Mouse (Mus musculus) brain, embryonic 14.5 days (tissue): ENCODE measurements around the gene Snrpe. TPM values are rescaled to one million over a fixed set of nuclear protein-coding genes. Genes with fewer than 3 reads are reported as not detected.
A peak's percentile ranks its signal among the peaks of the same experiment; 100 is the strongest.

Experiments used
- DNase-seq: peaks from one replicate; pipeline ENCODE4 v3.0.0-alpha.2; 2011; ENCODE audit warnings: low read depth
- CTCF ChIP-seq: fragments of 200-500 bp; IDR thresholded peaks from 2 replicates; pipeline ENCODE4 v1.5.1; 2012; ENCODE audit warnings: inconsistent platforms, mild to moderate bottlenecking, moderate library complexity, borderline replicate concordance; ENCODE audit not compliant: insufficient read depth, insufficient read length; ENCODE audit errors: extremely low read depth
- POLR2A ChIP-seq: fragments of 200-500 bp; IDR thresholded peaks from 2 replicates; pipeline ENCODE4 v1.6.1; 2012; ENCODE audit warnings: mild to moderate bottlenecking, inconsistent platforms, borderline replicate concordance; ENCODE audit not compliant: poor library complexity, insufficient read depth, insufficient read length, severe bottlenecking; ENCODE audit errors: extremely low read depth
- polyA plus RNA-seq: library from polyadenylated mRNA; depleted of rRNA; stranded (reverse); fragments of >200 nt; gene quantifications from 2 replicates; pipeline ENCODE4 v1.2.3, GENCODE M21; 2012; rRNA removed

Gene Snrpe
- 333 and 429 TPM in 2 replicates for polyA plus RNA-seq

DNA sequence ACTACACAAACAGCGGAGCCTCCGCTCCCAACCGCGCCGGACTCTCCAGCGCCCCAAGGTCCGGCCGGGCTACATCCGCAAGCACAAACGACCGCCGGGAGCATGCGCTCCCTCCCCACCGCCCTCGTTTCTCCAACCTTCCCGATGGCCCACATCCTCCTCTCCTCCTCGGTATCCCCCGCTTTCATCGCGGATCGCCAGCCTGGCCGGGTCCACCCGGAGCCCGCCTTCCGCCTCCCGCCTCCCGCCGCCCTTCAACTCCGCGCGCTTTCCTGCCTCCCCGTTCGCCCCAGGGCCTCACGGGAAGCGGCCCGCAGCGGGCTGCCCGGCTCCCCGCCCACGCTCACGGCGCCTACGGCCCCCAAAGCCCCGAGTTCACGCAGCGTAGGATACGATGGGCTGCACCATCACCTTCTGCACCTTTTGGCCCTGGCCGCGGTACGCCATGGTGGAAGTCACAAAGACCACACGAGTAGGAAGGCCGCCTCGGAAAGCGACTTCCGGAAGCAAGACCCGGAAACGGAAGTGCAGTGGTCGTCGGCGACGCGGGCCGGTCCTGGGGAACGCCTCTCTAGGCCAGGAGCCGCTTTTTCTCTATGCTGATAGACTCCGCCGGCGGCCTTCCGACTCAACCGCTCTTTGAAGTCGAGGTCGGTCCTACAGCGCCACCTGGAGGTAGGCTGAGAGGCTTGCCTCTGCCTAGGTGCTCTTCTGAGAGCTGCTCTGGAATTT lies at the start of gene Snrpe:
TSS of gene Snrpe (minus strand) at position 521 of the 732 bp plus-strand sequence.
- TF ChIP-seq CTCF (peak; percentile 99), POLR2A (peak; percentile 29; the same call in 1 of the 2 replicates)

GRCm38 (mm10) chr1:133658878-133659277 lies 48.8 kb upstream of the Snrpe start:
- DNase-seq: no peak

More for the DNA sequence above, at the start of gene Snrpe:
- peak; percentile 100 for DNase-seq

DNA sequence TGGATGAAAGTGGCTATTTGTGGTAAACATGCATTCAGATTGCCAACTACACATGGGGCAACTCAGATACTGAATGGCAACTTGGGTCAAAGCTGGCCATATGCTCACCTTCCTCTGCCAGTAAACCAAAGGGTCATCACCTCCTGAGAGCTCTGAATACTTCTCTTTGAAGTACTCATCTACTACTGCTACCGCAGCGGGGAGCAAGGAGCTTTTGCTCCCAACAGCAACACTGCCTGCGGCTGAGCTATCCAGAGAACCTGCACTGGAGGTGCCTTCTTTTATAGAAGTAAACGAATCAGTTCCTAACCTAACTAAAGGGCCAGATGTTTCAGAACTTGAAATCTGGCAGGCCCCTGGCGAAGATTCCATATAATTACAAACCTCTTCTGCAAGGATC lies 46.7 kb upstream of the Snrpe start:
- no peak for DNase-seq
- TF ChIP-seq POLR2A (no peak), CTCF (no peak)

More at GRCm38 (mm10) chr1:133658878-133659277, 48.8 kb upstream of the Snrpe start:
- no peak for TF ChIP-seq CTCF
- no peak for TF ChIP-seq POLR2A

- no peak for DNase-seq
- TF ChIP-seq POLR2A: no peak
- no peak for TF ChIP-seq CTCF
Measured at GRCm38 (mm10) chr1:133653033-133653432, 42.9 kb upstream of the Snrpe start.

DNA sequence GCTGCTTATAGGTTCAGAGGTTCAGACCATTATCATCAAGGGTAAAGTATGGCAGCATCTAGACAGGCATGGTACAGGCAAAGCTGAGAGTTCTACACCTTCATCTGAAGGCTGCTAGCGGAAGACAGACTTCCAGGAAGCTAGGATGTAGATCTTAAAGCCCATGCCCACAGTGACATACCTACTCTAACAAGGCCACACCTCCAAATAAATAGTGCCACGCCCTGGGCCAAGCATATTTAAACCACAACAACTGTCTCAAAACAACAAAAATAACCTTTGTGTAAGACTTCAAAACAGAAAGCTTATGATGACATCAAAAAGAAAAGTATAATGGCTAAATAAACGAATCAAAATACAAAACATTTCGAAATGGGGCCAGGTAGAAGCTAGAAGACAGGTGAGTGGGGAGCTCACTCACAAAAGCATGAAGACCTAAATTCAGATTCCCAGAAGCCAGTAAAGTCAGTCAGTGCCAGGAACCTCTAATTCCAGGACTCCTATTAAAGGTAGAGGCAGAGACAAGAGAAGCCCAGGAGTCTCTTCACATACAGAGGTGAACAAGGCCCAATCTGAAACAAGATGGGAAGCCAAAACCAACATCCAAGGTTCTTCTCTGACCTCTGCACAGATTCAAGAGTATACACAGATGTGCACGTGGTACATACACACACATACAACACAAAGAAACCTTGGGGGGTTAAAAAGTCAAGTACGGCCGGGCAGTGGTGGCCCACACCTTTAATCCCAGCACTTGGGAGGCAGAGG lies 40.4 kb upstream of the Snrpe start:
- TF ChIP-seq CTCF (no peak), POLR2A (no peak)

DNA sequence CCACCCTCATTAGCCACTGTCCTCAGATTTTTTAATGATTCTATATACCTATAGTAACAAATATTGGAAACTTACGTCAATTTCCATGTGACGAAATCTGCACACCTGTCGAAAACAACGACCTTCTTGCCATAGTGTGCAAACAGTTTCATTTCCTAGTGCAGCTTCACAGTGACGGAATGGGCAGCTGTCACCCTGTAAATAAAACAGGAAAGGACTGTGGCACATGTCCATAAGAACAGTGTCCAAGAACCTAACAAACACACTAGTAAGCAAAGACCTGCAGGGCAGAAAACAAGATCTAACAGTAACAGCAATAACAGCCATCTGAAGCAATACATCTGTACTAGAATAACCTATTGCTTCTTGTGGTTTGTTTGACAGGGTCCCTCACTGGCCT lies 35.6 kb upstream of the Snrpe start:
- DNase-seq: no peak
- TF ChIP-seq CTCF (no peak), POLR2A (no peak)

More for the DNA sequence above, 40.4 kb upstream of the Snrpe start:
- no peak for DNase-seq

GRCm38 (mm10) chr1:133641163-133641562 lies 31.1 kb upstream of the Snrpe start:
- no peak for DNase-seq
- TF ChIP-seq POLR2A (no peak), CTCF (no peak)

DNA sequence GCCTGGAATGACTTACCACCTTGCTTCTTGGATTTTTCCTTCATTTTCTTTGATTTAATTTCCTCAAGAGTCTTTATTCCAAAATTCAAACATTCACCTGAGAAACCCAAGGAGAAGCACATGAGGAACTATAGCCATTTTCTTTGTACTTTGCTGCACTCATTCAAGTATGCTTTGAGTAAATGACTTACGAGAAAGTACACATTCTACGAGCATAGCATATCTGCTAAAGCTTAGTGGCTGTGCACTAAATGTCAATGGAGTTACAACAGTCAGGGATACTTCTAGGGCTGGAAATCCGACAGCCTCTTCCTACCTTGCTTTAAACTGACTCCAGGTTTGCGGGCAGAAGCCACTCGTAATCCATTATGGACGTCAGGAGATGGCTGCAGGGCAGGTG lies 28.4 kb upstream of the Snrpe start:
- no peak for DNase-seq
- TF ChIP-seq CTCF (no peak), POLR2A (no peak)

DNA sequence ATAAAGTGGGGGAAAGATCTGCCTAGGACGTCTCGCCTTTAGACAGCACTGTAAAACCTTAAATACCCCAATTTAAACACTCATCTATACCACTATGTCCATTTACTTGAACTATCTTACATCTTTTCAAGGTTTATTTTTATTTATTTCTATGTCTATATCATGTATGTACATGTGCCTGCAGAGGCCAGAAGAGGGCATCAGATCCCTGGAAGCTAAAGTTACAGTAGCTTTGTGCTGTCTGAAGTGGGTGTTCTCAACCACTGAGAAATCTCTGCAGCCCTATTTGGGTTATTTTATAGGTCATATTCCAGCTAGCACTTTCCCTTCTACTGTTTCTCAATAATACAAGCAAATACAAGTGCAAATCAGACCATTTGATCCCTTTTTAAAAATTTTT lies 22.1 kb upstream of the Snrpe start:
- peak; percentile 29 for DNase-seq
- TF ChIP-seq CTCF (peak; percentile 15; the same call in 1 of the 2 replicates), POLR2A (no peak)

- TF ChIP-seq POLR2A: no peak
- no peak for TF ChIP-seq CTCF
- no peak for DNase-seq
Measured at GRCm38 (mm10) chr1:133625052-133625451, 15.0 kb upstream of the Snrpe start.

DNA sequence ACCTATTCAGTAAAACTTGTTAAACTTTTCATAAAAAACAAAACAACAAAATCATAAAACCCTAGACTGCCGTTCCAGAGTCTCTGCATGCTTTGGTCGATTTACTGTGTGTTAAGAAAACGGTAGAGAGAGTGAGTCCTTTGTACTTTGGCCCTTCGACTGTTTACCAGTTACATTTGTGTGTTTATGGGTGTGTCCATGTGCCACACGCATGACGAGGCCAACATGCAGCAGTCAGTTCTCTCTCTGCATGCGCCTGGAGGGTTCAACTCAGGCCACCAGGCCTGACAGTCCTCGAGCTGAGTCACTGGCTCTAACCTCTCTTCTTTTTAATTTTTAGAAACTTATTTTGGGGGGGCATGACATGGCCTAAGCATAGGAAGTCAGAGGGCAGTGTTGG lies 8.2 kb upstream of the Snrpe start:
- TF ChIP-seq CTCF: no peak
- TF ChIP-seq POLR2A: no peak
- no peak for DNase-seq
